Mouse (Mus musculus) forebrain, postnatal 0 days (tissue): Measurements from ENCODE around the gene Taldo1. TPM values are rescaled to one million over a fixed set of nuclear protein-coding genes. Genes with fewer than 3 reads are reported as not detected.

ENCODE experiments used
- ATAC-seq: fragments of 200-750 bp; cut with Nextera tagmentation; 2 replicates; pipeline ENCODE4 v1.8.0; 2017; ENCODE audit warnings: mild to moderate bottlenecking, moderate library complexity
- DNase-seq: peaks from one replicate; pipeline ENCODE4 v3.0.0-alpha.2; 2015
- H3K27ac ChIP-seq: fragments of 300-500 bp; sonication (generic); 2 replicates; pipeline ENCODE4 v1.5.1; 2014; ENCODE audit warnings: low read depth, mild to moderate bottlenecking, antibody characterized with exemption, low read length, moderate library complexity, mixed read lengths
- H3K27me3 ChIP-seq: fragments of 300-500 bp; sonication (generic); 2 replicates; pipeline ENCODE4 v1.6.1; 2014; ENCODE audit warnings: mild to moderate bottlenecking, low read length, mixed read lengths; ENCODE audit not compliant: insufficient read depth
- H3K36me3 ChIP-seq: fragments of 300-500 bp; sonication (generic); 2 replicates; pipeline ENCODE4 v1.6.1; 2014; ENCODE audit warnings: mild to moderate bottlenecking, moderate library complexity; ENCODE audit not compliant: insufficient read depth
- H3K4me1 ChIP-seq: fragments of 300-500 bp; sonication (generic); 2 replicates; pipeline ENCODE4 v1.6.1; 2014; ENCODE audit warnings: antibody characterized with exemption; ENCODE audit not compliant: insufficient read depth
- H3K4me2 ChIP-seq: fragments of 300-500 bp; sonication (generic); 2 replicates; pipeline ENCODE4 v1.6.1; 2014; ENCODE audit warnings: low read depth, mild to moderate bottlenecking, moderate library complexity
- H3K4me3 ChIP-seq: fragments of 300-500 bp; sonication (generic); 2 replicates; pipeline ENCODE4 v1.5.1; 2014; ENCODE audit warnings: low read depth, low read length, mixed read lengths
- H3K9ac ChIP-seq: fragments of 300-500 bp; sonication (generic); 2 replicates; pipeline ENCODE4 v1.6.1; 2014; ENCODE audit warnings: mild to moderate bottlenecking
- H3K9me3 ChIP-seq: fragments of 300-500 bp; sonication (generic); 2 replicates; pipeline ENCODE4 v1.6.1; 2016; ENCODE audit warnings: low read length
- CTCF ChIP-seq: sonication (generic); IDR thresholded peaks from 2 replicates; pipeline ENCODE4 v1.5.1; 2016; ENCODE audit warnings: antibody characterized with exemption, control low read depth, low read depth
- WGBS: fragments of 180-500 bp; shearing (Covaris S2); extraction: QIAGEN DNeasy Blood & Tissue Kit; methylation state at CpG from one replicate; pipeline ENCODE4 v1.1.7; 2014; 5-methylcytosine and 5-hydroxymethylcytosine counted together
- polyA plus RNA-seq: library from polyadenylated mRNA; unstranded; fragments of >200 nt; fragmentation: Nextera tagmentation; extraction: Ambion mirVana; gene quantifications from 2 replicates; pipeline ENCODE4 v1.2.1, GENCODE M21; 2015
- total RNA-seq: library from RNA; depleted of rRNA; stranded (reverse); fragments of >200 nt; gene quantifications from 2 replicates; pipeline ENCODE4 v1.2.3, GENCODE M21; 2014

Taldo1 gene
- total and polyA plus RNA-seq, 2 experiments from 2014 or later: 224 to 304 TPM

- Histone ChIP-seq H3K4me2 (no peak overlapping the region), H3K36me3 (no peaks in the 10 kb centered on the region), H3K4me1 (no peaks in the 10 kb centered on the region), H3K9me3 (no peaks in the 10 kb centered on the region), H3K27me3 (no peaks in the 10 kb centered on the region), H3K27ac (no peak overlapping the region), H3K4me3 (no peak overlapping the region), H3K9ac (no peak overlapping the region)
- DNase-seq (no peak), ATAC-seq (no peak)
- WGBS: 62% methylated on average over 5 of the region's 5 CpGs
- no peak for TF ChIP-seq CTCF
These were observed 22.1 kb upstream of the Taldo1 start for GRCm38 (mm10) chr7:141369918-141370317.

GRCm38 (mm10) chr7:141371942-141372595 is 19.9 kb upstream of the Taldo1 start:
- Histone ChIP-seq H3K27me3 (no peaks in the 10 kb centered on the region), H3K4me1 (no peaks in the 10 kb centered on the region), H3K36me3 (no peaks in the 10 kb centered on the region), H3K4me2 (no peak overlapping the region), H3K9ac (no peak overlapping the region), H3K4me3 (no peak overlapping the region), H3K27ac (no peak overlapping the region), H3K9me3 (no peaks in the 10 kb centered on the region)
- DNase-seq (no peak), ATAC-seq (no peak)
- no peak for TF ChIP-seq CTCF
- 79% methylated on average over 6 of the region's 6 CpGs for WGBS

- no peak for ATAC-seq
- Histone ChIP-seq H3K4me2 (no peak overlapping the region), H3K27me3 (no peaks in the 10 kb centered on the region), H3K27ac (no peak overlapping the region), H3K4me3 (no peak overlapping the region), H3K4me1 (no peaks in the 10 kb centered on the region), H3K9ac (no peak overlapping the region), H3K36me3 (no peaks in the 10 kb centered on the region), H3K9me3 (no peaks in the 10 kb centered on the region)
- TF ChIP-seq CTCF: no peak
- WGBS: 18% methylated on average over 6 of the region's 6 CpGs
- DNase-seq: no peak
These were observed 18.4 kb upstream of the Taldo1 start for GRCm38 (mm10) chr7:141373611-141374010.

- H3K27me3 ChIP-seq: no peaks in the 10 kb centered on the region
- H3K4me2 ChIP-seq: no peak overlapping the region
- H3K27ac ChIP-seq: no peak overlapping the region
- no peaks in the 10 kb centered on the region for H3K36me3 ChIP-seq
- no peaks in the 10 kb centered on the region for H3K9me3 ChIP-seq
- no peak overlapping the region for H3K9ac ChIP-seq
- DNase-seq (no peak), ATAC-seq (no peak)
- TF ChIP-seq CTCF: no peak
- H3K4me1 ChIP-seq: no peaks in the 10 kb centered on the region
- no peak overlapping the region for H3K4me3 ChIP-seq
These were observed 17.6 kb upstream of the Taldo1 start for GRCm38 (mm10) chr7:141374399-141374798.

- no peak overlapping the region for H3K9ac ChIP-seq
These were observed 12.4 kb upstream of the Taldo1 start for GRCm38 (mm10) chr7:141379584-141379983.

GRCm38 (mm10) chr7:141381068-141381835 is 10.7 kb upstream of the Taldo1 start:
- no peaks in the 10 kb centered on the region for H3K9me3 ChIP-seq
- no peak for ATAC-seq
- H3K4me3 ChIP-seq: no peak overlapping the region
- H3K27ac ChIP-seq: no peak overlapping the region
- no peaks in the 10 kb centered on the region for H3K36me3 ChIP-seq
- 76% methylated on average over 4 of the region's 4 CpGs for WGBS
- no peak overlapping the region for H3K4me2 ChIP-seq
- no peak for TF ChIP-seq CTCF
- H3K27me3 ChIP-seq: no peaks in the 10 kb centered on the region
- H3K9ac ChIP-seq: no peak overlapping the region
- DNase-seq: no peak
- no peaks in the 10 kb centered on the region for H3K4me1 ChIP-seq

More at GRCm38 (mm10) chr7:141379584-141379983, 12.4 kb upstream of the Taldo1 start:
- Histone ChIP-seq H3K27me3 (no peaks in the 10 kb centered on the region), H3K27ac (no peak overlapping the region), H3K4me3 (no peak overlapping the region), H3K36me3 (no peaks in the 10 kb centered on the region), H3K9me3 (no peaks in the 10 kb centered on the region), H3K4me2 (no peak overlapping the region), H3K4me1 (no peaks in the 10 kb centered on the region)
- TF ChIP-seq CTCF: no peak
- ATAC-seq: no peak
- DNase-seq: no peak
- 70% methylated on average over 4 of the region's 4 CpGs for WGBS

- no peak for TF ChIP-seq CTCF
- Histone ChIP-seq H3K4me1 (peaks cover 4% of the 10 kb centered on the region; the same call in 1 of the 2 replicates), H3K9me3 (no peaks in the 10 kb centered on the region), H3K9ac (no peak overlapping the region), H3K36me3 (no peaks in the 10 kb centered on the region), H3K4me2 (no peak overlapping the region), H3K27me3 (no peaks in the 10 kb centered on the region; the same call in 1 of the 2 replicates), H3K27ac (no peak overlapping the region), H3K4me3 (no peak overlapping the region)
- no peak for DNase-seq
- 59% methylated on average over 2 of the region's 2 CpGs for WGBS
- ATAC-seq: no peak
These were observed 4.1 kb upstream of the Taldo1 start for GRCm38 (mm10) chr7:141387807-141388486.
